Mouse (Mus musculus): ENCODE measurements around the gene Vmn1r191. TPM values are rescaled to one million over a fixed set of nuclear protein-coding genes. Genes with fewer than 3 reads are reported as not detected.
"Not testable (repeated sequence)": the region's sequence is repeated elsewhere in the genome, so short reads cannot be mapped to it uniquely, and the experiment has no call there.

Vmn1r191 gene
- polyA plus RNA-seq (2015; fragmentation: Nextera tagmentation; extraction: Ambion mirVana) = not detected in 2 replicates

DNA sequence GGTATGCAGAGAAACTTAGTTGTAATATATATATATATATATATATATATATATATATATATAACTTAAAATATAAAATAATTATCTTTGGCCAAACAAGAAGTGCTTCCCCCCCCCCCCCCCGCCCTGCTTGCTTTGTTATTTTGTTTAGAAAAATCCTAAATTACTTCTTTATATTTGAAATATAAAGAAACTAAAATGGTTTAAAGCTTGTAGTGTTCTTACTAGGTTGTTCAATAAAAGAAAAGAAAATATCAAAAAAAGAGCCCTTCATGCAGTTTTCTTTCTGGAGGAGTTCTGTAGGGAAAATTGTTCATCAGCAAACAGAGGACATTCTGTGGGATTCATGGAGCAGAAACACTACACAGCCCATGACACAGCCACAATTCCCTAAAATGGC, at the start of gene Vmn1r191:
Gene Vmn1r191, minus strand, starts transcription at position 101 of the 400 bp plus-strand sequence.
- no peak within 1 kb of the TSS for H3K4me3 ChIP-seq
- no peak within 1 kb of the TSS for H3K9ac ChIP-seq
- no peaks in the 10 kb centered on the region for H3K36me3 ChIP-seq (replicated peaks)
- no peak within 1 kb of the TSS for H3K4me2 ChIP-seq
- 100% methylated on average over 1 of the region's 1 CpGs for WGBS
- no peak for ATAC-seq (replicated peaks)
- H3K4me1 ChIP-seq = no peaks in the 10 kb centered on the region
- no peak within 1 kb of the TSS for H3K27ac ChIP-seq
- H3K9me3 ChIP-seq = no peaks in the 10 kb centered on the region
- H3K27me3 ChIP-seq (replicated peaks) = no peaks in the 10 kb centered on the region

DNA sequence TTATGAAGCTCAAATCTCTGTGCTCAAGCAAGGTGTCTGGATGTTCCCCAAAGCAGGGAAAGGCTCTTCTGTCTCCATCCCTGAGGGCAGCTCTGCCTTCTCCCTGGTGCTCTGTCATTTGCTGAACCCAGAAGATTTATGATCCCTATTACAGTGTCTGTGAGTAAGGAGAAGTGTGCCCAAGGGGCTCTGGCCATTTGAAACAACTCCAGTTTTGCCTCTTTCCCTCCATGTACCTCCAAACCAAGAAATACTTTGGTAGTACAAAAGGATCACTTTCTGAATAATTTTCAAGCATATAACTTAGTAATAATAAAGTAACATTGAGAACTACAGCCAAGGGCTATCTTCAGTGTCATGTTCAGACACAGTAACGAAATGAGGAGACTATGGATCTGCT, 39.3 kb upstream of the Vmn1r191 start, which contains the start of gene Vmn1r193:
Gene Vmn1r193, minus strand, starts transcription at position 101 of the 400 bp plus-strand sequence.
- WGBS = 80% methylated on average over 1 of the region's 1 CpGs
- H3K9ac ChIP-seq; H3K4me1 ChIP-seq; H3K36me3 ChIP-seq (replicated peaks); H3K4me2 ChIP-seq; H3K27ac ChIP-seq; H3K4me3 ChIP-seq; H3K9me3 ChIP-seq; ATAC-seq (replicated peaks); H3K27me3 ChIP-seq (replicated peaks): not testable (repeated sequence)

DNA sequence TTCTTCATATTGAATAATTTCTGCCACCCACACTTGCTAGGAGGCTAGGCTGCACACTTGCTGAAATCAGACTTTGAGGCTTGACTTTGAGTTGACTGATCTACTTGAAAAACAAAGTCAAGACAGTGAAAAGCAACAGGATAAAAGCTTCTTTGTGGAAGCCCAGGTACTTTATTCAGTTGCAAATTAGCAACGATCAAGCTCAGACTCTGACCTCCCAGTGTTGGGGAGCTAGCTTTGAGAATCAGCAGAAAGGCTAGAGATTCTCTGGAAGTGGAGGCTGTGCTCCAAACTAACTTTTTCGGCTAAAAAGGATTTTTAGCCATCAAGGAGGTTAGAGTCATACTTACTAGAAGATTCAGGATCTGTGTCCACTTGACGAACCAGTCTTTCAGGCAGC, 9.0 kb upstream of the Vmn1r191 start:
- not testable (repeated sequence) for H3K27ac ChIP-seq; H3K4me1 ChIP-seq; H3K4me2 ChIP-seq; H3K9me3 ChIP-seq; H3K27me3 ChIP-seq (replicated peaks); ATAC-seq (replicated peaks); H3K9ac ChIP-seq; H3K36me3 ChIP-seq (replicated peaks); H3K4me3 ChIP-seq
- WGBS = 55% methylated on average over 3 of the region's 3 CpGs

DNA sequence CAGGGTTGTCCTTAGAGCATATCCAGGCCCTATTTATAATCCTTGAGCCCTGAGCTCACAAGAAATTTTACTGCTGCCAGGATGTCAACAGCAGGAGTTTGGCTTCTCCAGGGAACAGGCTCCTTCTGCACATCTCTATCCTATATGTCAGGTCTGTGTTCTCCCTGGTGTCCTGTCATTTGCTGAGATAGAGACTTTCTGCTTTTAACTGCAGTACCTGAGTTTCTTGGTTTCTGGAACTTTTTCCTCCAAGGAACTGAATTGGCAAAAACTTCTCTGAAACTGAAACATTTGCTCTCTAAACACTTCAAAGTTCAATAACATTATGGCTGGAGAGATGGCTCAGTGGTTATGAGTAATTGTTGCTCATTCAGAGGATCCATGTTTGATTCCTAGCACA, 7.3 kb upstream of the Vmn1r191 start, which contains the start of gene Vmn1r192:
Gene Vmn1r192, minus strand, starts transcription at position 101 of the 400 bp plus-strand sequence.
- H3K4me2 ChIP-seq = no peak within 1 kb of the TSS
- no peak within 1 kb of the TSS for H3K9ac ChIP-seq
- no peak for ATAC-seq (replicated peaks)
- no peaks in the 10 kb centered on the region for H3K27me3 ChIP-seq (replicated peaks)
- no peaks in the 10 kb centered on the region for H3K9me3 ChIP-seq
- H3K4me1 ChIP-seq = no peaks in the 10 kb centered on the region
- H3K4me3 ChIP-seq = no peak within 1 kb of the TSS
- H3K27ac ChIP-seq = no peak within 1 kb of the TSS
- no peaks in the 10 kb centered on the region for H3K36me3 ChIP-seq (replicated peaks)

DNA sequence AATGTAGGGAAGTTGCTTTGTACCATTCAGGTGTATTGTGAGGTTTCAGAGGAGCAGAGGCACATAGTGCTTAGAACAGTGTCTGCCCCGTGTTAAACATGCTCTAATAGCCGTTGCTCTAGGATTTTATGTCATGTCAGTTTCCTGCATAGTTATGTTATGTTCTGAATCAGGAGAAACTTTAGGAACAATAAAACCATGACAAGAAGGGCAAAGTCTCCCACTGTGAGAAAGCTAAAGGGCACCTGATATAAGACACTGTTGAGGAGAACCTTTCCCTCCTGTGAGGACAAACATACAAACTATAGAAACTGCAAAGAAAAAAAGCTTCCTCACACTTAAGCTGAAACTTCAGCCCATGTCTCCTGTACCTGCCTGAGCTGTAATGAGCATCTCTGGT, 6.6 kb upstream of the Vmn1r191 start:
- H3K27me3 ChIP-seq (replicated peaks) = no peaks in the 10 kb centered on the region
- 85% methylated on average over 2 of the region's 2 CpGs for WGBS
- no peak overlapping the region for H3K27ac ChIP-seq
- no peak overlapping the region for H3K9ac ChIP-seq
- H3K9me3 ChIP-seq = no peaks in the 10 kb centered on the region
- H3K4me1 ChIP-seq = no peaks in the 10 kb centered on the region
- ATAC-seq (replicated peaks) = no peak
- no peak overlapping the region for H3K4me3 ChIP-seq
- H3K4me2 ChIP-seq = no peak overlapping the region
- H3K36me3 ChIP-seq (replicated peaks) = no peaks in the 10 kb centered on the region

DNA sequence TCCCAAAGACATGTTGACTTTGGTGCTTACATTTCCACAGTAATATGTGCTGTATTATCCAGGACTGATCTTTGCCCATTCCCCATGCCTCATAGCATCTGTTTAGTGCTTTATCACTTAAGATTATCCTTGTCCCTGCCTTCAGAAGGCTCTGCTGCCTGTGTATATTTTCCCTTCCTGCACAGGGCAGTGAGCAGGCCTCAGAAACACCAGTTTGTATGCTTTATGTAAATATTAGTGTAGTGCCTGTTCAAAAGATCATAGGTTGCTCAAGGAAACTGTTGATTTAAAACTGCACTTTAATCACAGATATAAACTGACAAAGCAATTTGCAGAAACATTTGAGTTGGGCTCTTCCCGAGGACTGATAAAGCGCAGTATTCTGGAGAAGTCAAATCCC, 5.5 kb upstream of the Vmn1r191 start:
- no peak overlapping the region for H3K4me3 ChIP-seq
- H3K4me1 ChIP-seq = no peaks in the 10 kb centered on the region
- no peak overlapping the region for H3K9ac ChIP-seq
- H3K27me3 ChIP-seq (replicated peaks) = no peaks in the 10 kb centered on the region
- H3K9me3 ChIP-seq = no peaks in the 10 kb centered on the region
- H3K27ac ChIP-seq = no peak overlapping the region
- H3K36me3 ChIP-seq (replicated peaks) = no peaks in the 10 kb centered on the region
- no peak for ATAC-seq (replicated peaks)
- no peak overlapping the region for H3K4me2 ChIP-seq
- 88% methylated on average over 2 of the region's 2 CpGs for WGBS

DNA sequence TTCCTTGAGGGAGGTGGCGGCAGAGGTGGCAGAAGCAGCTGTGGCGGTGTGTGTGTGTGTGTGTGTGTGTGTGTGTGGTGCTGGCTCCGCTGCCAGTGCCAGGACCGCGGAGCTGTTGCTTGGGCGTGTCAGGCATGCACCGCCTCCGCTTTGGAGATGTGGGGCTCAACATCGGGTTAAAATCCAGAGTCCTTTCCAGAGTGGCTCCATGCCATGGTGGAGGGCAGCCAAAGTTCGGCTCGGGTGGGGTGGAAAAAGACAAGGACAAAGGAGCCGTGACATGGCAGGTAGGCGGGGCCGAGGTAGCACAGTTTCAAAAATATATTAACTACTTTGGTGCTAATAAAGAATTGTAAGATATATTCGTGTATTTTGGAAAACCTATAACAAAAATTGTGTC, 15.4 kb downstream of the Vmn1r191 start:
- 92% methylated on average over 15 of the region's 15 CpGs for WGBS
- H3K4me2 ChIP-seq = no peak overlapping the region

DNA sequence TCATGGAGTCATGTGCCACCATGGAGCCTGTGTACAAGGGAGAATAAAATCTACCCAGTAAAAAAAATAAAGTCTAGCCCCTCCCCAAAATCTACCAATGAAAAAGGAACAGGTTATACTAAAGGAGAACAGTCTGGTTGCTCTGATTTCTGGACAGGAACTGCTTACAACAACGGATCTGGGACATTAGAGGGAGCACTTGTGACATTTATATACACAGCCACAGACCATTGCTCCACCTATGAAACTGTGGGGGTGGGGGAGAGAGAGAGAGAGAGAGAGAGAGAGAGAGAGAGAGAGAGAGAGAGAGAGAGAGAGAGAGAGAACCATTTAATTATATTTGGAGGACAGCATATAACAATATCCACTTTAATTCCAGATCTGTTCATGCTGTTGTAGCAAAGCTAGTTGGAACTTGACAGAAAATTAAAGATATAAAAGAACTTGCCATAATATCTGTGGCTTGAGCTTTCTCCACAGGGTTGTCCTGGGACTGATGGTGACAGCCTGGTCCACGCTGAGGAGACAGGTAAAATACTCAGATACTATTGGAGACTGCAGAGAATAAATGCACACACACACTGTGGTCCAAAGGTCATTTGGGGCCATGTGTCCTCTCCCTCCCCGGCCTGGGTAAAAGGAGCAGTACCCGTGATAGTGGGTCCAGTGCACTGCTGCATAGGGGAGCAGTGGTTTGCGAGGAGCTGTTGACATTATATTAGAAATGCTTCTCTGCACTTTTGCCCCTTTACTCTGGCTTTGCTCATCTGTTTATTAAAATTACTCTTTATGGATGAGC, 47.1 kb downstream of the Vmn1r191 start:
- not testable (repeated sequence) for H3K4me2 ChIP-seq; H3K27me3 ChIP-seq (replicated peaks); H3K9ac ChIP-seq; H3K36me3 ChIP-seq (replicated peaks); H3K4me1 ChIP-seq; H3K27ac ChIP-seq; H3K9me3 ChIP-seq; H3K4me3 ChIP-seq
- WGBS = 79% methylated on average over 5 of the region's 5 CpGs
- ATAC-seq (replicated peaks) = peak; percentile 65

More for the DNA sequence above, 15.4 kb downstream of the Vmn1r191 start:
- no peak for ATAC-seq (replicated peaks)
- Histone ChIP-seq H3K9me3 (0 out of 2 replicates have a peak, but pooled peaks cover 6% of the 10 kb centered on the region), H3K36me3 (replicated peaks) (no peaks in the 10 kb centered on the region), H3K27ac (no peak overlapping the region), H3K9ac (no peak overlapping the region), H3K27me3 (replicated peaks) (no peaks in the 10 kb centered on the region), H3K4me1 (no peaks in the 10 kb centered on the region), H3K4me3 (no peak overlapping the region)

Small RNA genes within 50 kb of the gene (microRNA-seq; reads per million reads assigned to microRNA genes)
- not detected for gene Gm23282
- gene Gm25084 = not detected

Other genes starting within 250 kb of the Vmn1r191 start
- 14.0 TPM in 2 replicates for gene Zfp184, start 238.9 kb downstream of the Vmn1r191 start, polyA plus RNA-seq (2015; fragmentation: Nextera tagmentation; extraction: Ambion mirVana)
- not detected in 2 replicates for gene Pom121l2, start 202.8 kb downstream of the Vmn1r191 start, polyA plus RNA-seq (2015; fragmentation: Nextera tagmentation; extraction: Ambion mirVana)
- not detected in 2 replicates for gene Prss16, start 174.2 kb downstream of the Vmn1r191 start, polyA plus RNA-seq (2015; fragmentation: Nextera tagmentation; extraction: Ambion mirVana)
- 1.9 TPM in 1 of 2 replicates, not detected in the other for gene Hist1h2ah, start 148.4 kb downstream of the Vmn1r191 start, polyA plus RNA-seq (2015; fragmentation: Nextera tagmentation; extraction: Ambion mirVana)
- 0.54 and 0.63 TPM in 2 replicates for gene Hist1h2bk, start 148.1 kb downstream of the Vmn1r191 start, polyA plus RNA-seq (2015; fragmentation: Nextera tagmentation; extraction: Ambion mirVana)
- 5.7 and 7.7 TPM in 2 replicates for gene Hist1h4i, start 142.6 kb downstream of the Vmn1r191 start, polyA plus RNA-seq (2015; fragmentation: Nextera tagmentation; extraction: Ambion mirVana)
- gene Hist1h2ag, start 141.0 kb downstream of the Vmn1r191 start, polyA plus RNA-seq (2015; fragmentation: Nextera tagmentation; extraction: Ambion mirVana) = 5.4 and 6.8 TPM in 2 replicates
- gene Hist1h2bj, start 140.8 kb downstream of the Vmn1r191 start, polyA plus RNA-seq (2015; fragmentation: Nextera tagmentation; extraction: Ambion mirVana) = 2.9 and 3.0 TPM in 2 replicates
- not detected in 2 replicates for gene Vmn1r188, start 99.5 kb downstream of the Vmn1r191 start, polyA plus RNA-seq (2015; fragmentation: Nextera tagmentation; extraction: Ambion mirVana)
- gene Vmn1r189, start 78.1 kb downstream of the Vmn1r191 start, polyA plus RNA-seq (2015; fragmentation: Nextera tagmentation; extraction: Ambion mirVana) = not detected in 2 replicates
- gene Vmn1r192, start 7.2 kb upstream of the Vmn1r191 start, polyA plus RNA-seq (2015; fragmentation: Nextera tagmentation; extraction: Ambion mirVana) = not detected in 2 replicates
- not detected in 2 replicates for gene Vmn1r193, start 39.2 kb upstream of the Vmn1r191 start, polyA plus RNA-seq (2015; fragmentation: Nextera tagmentation; extraction: Ambion mirVana)
- gene Vmn1r194, start 60.2 kb upstream of the Vmn1r191 start, polyA plus RNA-seq (2015; fragmentation: Nextera tagmentation; extraction: Ambion mirVana) = not detected in 2 replicates
- gene Vmn1r195, start 86.6 kb upstream of the Vmn1r191 start, polyA plus RNA-seq (2015; fragmentation: Nextera tagmentation; extraction: Ambion mirVana) = not detected in 2 replicates
- gene Vmn1r196, start 106.0 kb upstream of the Vmn1r191 start, polyA plus RNA-seq (2015; fragmentation: Nextera tagmentation; extraction: Ambion mirVana) = not detected in 2 replicates
- not detected in 2 replicates for gene Vmn1r197, start 140.6 kb upstream of the Vmn1r191 start, polyA plus RNA-seq (2015; fragmentation: Nextera tagmentation; extraction: Ambion mirVana)
- gene Vmn1r198, start 166.4 kb upstream of the Vmn1r191 start, polyA plus RNA-seq (2015; fragmentation: Nextera tagmentation; extraction: Ambion mirVana) = not detected in 2 replicates
- gene Vmn1r199, start 195.8 kb upstream of the Vmn1r191 start, polyA plus RNA-seq (2015; fragmentation: Nextera tagmentation; extraction: Ambion mirVana) = not detected in 2 replicates
- 0.05 TPM in 1 of 2 replicates, not detected in the other for gene Vmn1r200, start 206.4 kb upstream of the Vmn1r191 start, polyA plus RNA-seq (2015; fragmentation: Nextera tagmentation; extraction: Ambion mirVana)

All from midbrain, embryonic 15.5 days (tissue).